ENCODE assay signal across 9 mouse cellular contexts in genomic region chr11:69400083-69400850, GRCm38 (mm10). TPM values are rescaled to one million over a fixed set of nuclear protein-coding genes. Genes with fewer than 3 reads are reported as not detected.
DNase-seq lines count a peak whose midpoint lies in the region; ATAC-seq and TF ChIP-seq lines count a peak whose summit lies in the region.
"Had no signal": no experiment of that assay in that cellular context is flagged by ENCODE, and none has a peak within 500 bp of the region (broad histone marks: within the 10 kb centered on the region; RNA-seq: fewer than 3 reads in every experiment).

No protein-coding gene starts in this region.

- H3K4me1 ChIP-seq in liver, embryonic 12.5 days, result peaks cover 46% of the 10 kb centered on the region
- H3K4me1 ChIP-seq in cerebellum, adult 2 months (ENCODE audit: control insufficient read depth, insufficient read depth, low read length), result peaks cover 13% of the 10 kb centered on the region; the same call in 1 of the 2 replicates

- H3K9ac ChIP-seq in liver, embryonic 12.5 days, result no peak overlapping the region

- DNase-seq in embryo, embryonic 10.5 days (ENCODE audit: low spot score), result peak; percentile 18
- DNase-seq in embryo, embryonic 10 days (ENCODE audit: low spot score), result no peak
- no peak for DNase-seq in liver
- DNase-seq in cerebellum, adult 2 months, result peak; percentile 28 to 46
- peak; percentile 28 for DNase-seq in induced T-regulatory cell, adult 2 months (ENCODE audit: low read depth)
- DNase-seq in adrenal gland, postnatal 4 days (ENCODE audit: low spot score in 2 of 2), result no peak
- DNase-seq in urinary bladder, postnatal 4 days (ENCODE audit: low spot score in 2 of 2), result no peak
- DNase-seq: adrenal gland, adult 8-10 months had no signal

- no peak overlapping the region for H3K27ac ChIP-seq in liver, embryonic 12.5 days
- no peak overlapping the region for H3K27ac ChIP-seq in cerebellum, adult 2 months (ENCODE audit: insufficient read depth, low read length)

- H3K36me3 ChIP-seq in liver, embryonic 12.5 days, result peaks cover 59% of the 10 kb centered on the region

- H3K4me2 ChIP-seq in liver, embryonic 12.5 days, result peak overlapping the region; percentile 44

- H3K4me3 ChIP-seq in liver, embryonic 12.5 days, result no peak overlapping the region
- H3K4me3 ChIP-seq in cerebellum, adult 2 months (replicated peaks; ENCODE audit: insufficient read depth, low read depth, low read length), result no peak overlapping the region

- no peaks in the 10 kb centered on the region for H3K9me3 ChIP-seq in liver, embryonic 12.5 days (replicated peaks)

- TF ChIP-seq POLR2A in cerebellum, adult 2 months (IDR thresholded peaks at IDR 0.05; ENCODE audit: borderline replicate concordance, insufficient read depth, low read length), result no peak

- ATAC-seq in liver, embryonic 12.5 days, result no peak

- TF ChIP-seq CTCF in cerebellum, adult 2 months (IDR thresholded peaks at IDR 0.05; ENCODE audit: borderline replicate concordance, insufficient read depth, low read depth, low read length), result no peak

- WGBS in liver, embryonic 12.5 days (ENCODE audit: insufficient replicate concordance), result 80% methylated on average over 25 of the region's 25 CpGs
- WGBS in cerebellum, adult 2 months, result 79% methylated on average over 25 of the region's 25 CpGs

- peaks cover 8% of the 10 kb centered on the region; the same call in 1 of the 2 replicates for H3K27me3 ChIP-seq in liver, embryonic 12.5 days (replicated peaks)
- H3K27me3 ChIP-seq in cerebellum, adult 2 months (ENCODE audit: control insufficient read depth, insufficient read depth, low read length), result no peaks in the 10 kb centered on the region

RNA-seq across cellular contexts. Expression of gene Tmem88, which starts 2.2 kb away (rescaled TPM):
- polyA plus RNA-seq in liver, embryonic 12.5 days (2016; fragmentation: Nextera tagmentation; extraction: Ambion mirVana), result 14.4 and 15.4 TPM in 2 replicates
- polyA plus RNA-seq in cerebellum, adult 2 months (2012; rRNA removed), result 5.7 and 6.0 TPM in 2 replicates
- 10 to 100 TPM; 23.4 to 27.2 TPM for total RNA-seq in adrenal gland, postnatal 4 days (2021)

RNA-seq across cellular contexts. Expression of gene Cyb5d1, which starts 4.8 kb away (rescaled TPM):
- polyA plus RNA-seq in liver, embryonic 12.5 days (2016; fragmentation: Nextera tagmentation; extraction: Ambion mirVana), result 15.1 and 15.7 TPM in 2 replicates
- polyA plus RNA-seq in cerebellum, adult 2 months (2012; rRNA removed), result 40.2 and 41.9 TPM in 2 replicates
- total RNA-seq in adrenal gland, postnatal 4 days (2021), result 10 to 100 TPM; 42.0 to 44.3 TPM

RNA-seq across cellular contexts. Expression of gene Naa38, which starts 5.0 kb away (rescaled TPM):
- polyA plus RNA-seq in liver, embryonic 12.5 days (2016; fragmentation: Nextera tagmentation; extraction: Ambion mirVana), result 111 and 119 TPM in 2 replicates
- polyA plus RNA-seq in cerebellum, adult 2 months (2012; rRNA removed), result 193 and 200 TPM in 2 replicates
- total RNA-seq in adrenal gland, postnatal 4 days (2021), result 100 to 1,000 TPM; 118 to 129 TPM

RNA-seq across cellular contexts. Expression of gene Kdm6b, which starts 13.2 kb away (rescaled TPM):
- polyA plus RNA-seq in liver, embryonic 12.5 days (2016; fragmentation: Nextera tagmentation; extraction: Ambion mirVana), result 7.1 and 7.5 TPM in 2 replicates
- polyA plus RNA-seq in cerebellum, adult 2 months (2012; rRNA removed), result 14.0 and 16.5 TPM in 2 replicates
- 10 to 100 TPM; 48.7 to 52.5 TPM for total RNA-seq in adrenal gland, postnatal 4 days (2021)

RNA-seq across cellular contexts. Expression of gene Chd3, which starts 31.1 kb away (rescaled TPM):
- 4.7 and 6.4 TPM in 2 replicates for polyA plus RNA-seq in liver, embryonic 12.5 days (2016; fragmentation: Nextera tagmentation; extraction: Ambion mirVana)
- polyA plus RNA-seq in cerebellum, adult 2 months (2012; rRNA removed), result 111 and 115 TPM in 2 replicates
- total RNA-seq in adrenal gland, postnatal 4 days (2021), result 100 to 1,000 TPM; 164 to 190 TPM

Comparison
In these comparisons a context has a peak if more than half of its experiments do, and no peak if none do; other contexts are left out.
1. DNase-seq: peak in embryo, embryonic 10.5 days (single experiment), cerebellum, adult 2 months (2 of 2) and induced T-regulatory cell, adult 2 months (single experiment); none in embryo, embryonic 10 days (single experiment), liver (single experiment), adrenal gland, postnatal 4 days (0 of 2) and urinary bladder, postnatal 4 days (0 of 2).